Mouse (Mus musculus) hindbrain, embryonic 12.5 days (tissue): Measurements from ENCODE around the gene Tgfbr2. TPM values are rescaled to one million over a fixed set of nuclear protein-coding genes. Genes with fewer than 3 reads are reported as not detected.
A peak's percentile ranks its signal among the peaks of the same experiment; 100 is the strongest.

ENCODE experiments used
- ATAC-seq: fragments of 200-750 bp; cut with Nextera tagmentation; 2 replicates; pipeline ENCODE4 v1.8.0; 2017; ENCODE audit warnings: moderate TSS enrichment; ENCODE audit not compliant: low FRiP score
- H3K27ac ChIP-seq: fragments of 300-500 bp; sonication (generic); 2 replicates; pipeline ENCODE4 v1.5.1; 2016; ENCODE audit warnings: mild to moderate bottlenecking
- H3K27me3 ChIP-seq: fragments of 300-500 bp; sonication (generic); 2 replicates; pipeline ENCODE4 v1.6.1; 2016; ENCODE audit warnings: mild to moderate bottlenecking
- H3K36me3 ChIP-seq: fragments of 300-500 bp; sonication (generic); 2 replicates; pipeline ENCODE4 v1.6.1; 2016; ENCODE audit warnings: mild to moderate bottlenecking
- H3K4me1 ChIP-seq: fragments of 300-500 bp; sonication (generic); 2 replicates; pipeline ENCODE4 v1.6.1; 2016
- H3K4me2 ChIP-seq: fragments of 300-500 bp; sonication (generic); replicated peaks from 2 replicates; pipeline ENCODE4 v1.6.1; 2016; ENCODE audit warnings: mild to moderate bottlenecking
- H3K4me3 ChIP-seq: fragments of 300-500 bp; sonication (generic); 2 replicates; pipeline ENCODE4 v1.5.1; 2016; ENCODE audit warnings: mild to moderate bottlenecking
- H3K9ac ChIP-seq: fragments of 300-500 bp; sonication (generic); 2 replicates; pipeline ENCODE4 v1.6.1; 2016; ENCODE audit warnings: mild to moderate bottlenecking, moderate library complexity
- H3K9me3 ChIP-seq: fragments of 300-500 bp; sonication (generic); replicated peaks from 2 replicates; pipeline ENCODE4 v1.6.1; 2016; ENCODE audit warnings: mild to moderate bottlenecking
- whole genome bisulfite sequencing: fragments of 180-500 bp; shearing (Covaris S2); methylation state at CpG from one replicate; pipeline ENCODE4 v1.1.7; 2016; 5-methylcytosine and 5-hydroxymethylcytosine counted together
- polyA plus RNA-seq: library from polyadenylated mRNA; unstranded; fragments of >200 nt; fragmentation: Nextera tagmentation; extraction: Ambion mirVana; gene quantifications from 2 replicates; pipeline ENCODE4 v1.2.1, GENCODE M21; 2016

Tgfbr2 gene
- polyA plus RNA-seq, 1 experiment from 2014 or later, result 18.9 TPM

- WGBS, result 87% methylated on average over 7 of the region's 7 CpGs
- no peaks in the 10 kb centered on the region for H3K27me3 ChIP-seq
- H3K36me3 ChIP-seq, result no peaks in the 10 kb centered on the region
- H3K9me3 ChIP-seq, result no peaks in the 10 kb centered on the region
- H3K27ac ChIP-seq, result no peak overlapping the region
- H3K9ac ChIP-seq, result no peak overlapping the region
- no peak for ATAC-seq
- 0 out of 2 replicates have a peak, but pooled peaks cover 2% of the 10 kb centered on the region for H3K4me1 ChIP-seq
- no peak overlapping the region for H3K4me2 ChIP-seq
- H3K4me3 ChIP-seq, result no peak overlapping the region
Observed at GRCm38 (mm10) chr9:116192253-116192652, 17.1 kb upstream of the Tgfbr2 start.

GRCm38 (mm10) chr9:116189831-116190230, 14.7 kb upstream of the Tgfbr2 start:
- Histone ChIP-seq H3K9me3 (no peaks in the 10 kb centered on the region), H3K27me3 (no peaks in the 10 kb centered on the region), H3K27ac (no peak overlapping the region), H3K4me2 (no peak overlapping the region), H3K9ac (no peak overlapping the region), H3K4me1 (no peaks in the 10 kb centered on the region), H3K4me3 (no peak overlapping the region), H3K36me3 (no peaks in the 10 kb centered on the region)
- ATAC-seq, result no peak
- 91% methylated on average over 4 of the region's 4 CpGs for WGBS

GRCm38 (mm10) chr9:116188952-116189666, 13.9 kb upstream of the Tgfbr2 start:
- Histone ChIP-seq H3K27me3 (no peaks in the 10 kb centered on the region), H3K27ac (no peak overlapping the region), H3K4me2 (no peak overlapping the region), H3K4me1 (no peaks in the 10 kb centered on the region), H3K9ac (no peak overlapping the region), H3K36me3 (no peaks in the 10 kb centered on the region), H3K4me3 (no peak overlapping the region), H3K9me3 (no peaks in the 10 kb centered on the region)
- no peak for ATAC-seq
- WGBS, result 92% methylated on average over 15 of the region's 15 CpGs

- Histone ChIP-seq H3K4me3 (no peak overlapping the region), H3K4me1 (no peaks in the 10 kb centered on the region), H3K9ac (no peak overlapping the region), H3K27me3 (no peaks in the 10 kb centered on the region), H3K36me3 (no peaks in the 10 kb centered on the region), H3K4me2 (no peak overlapping the region), H3K9me3 (no peaks in the 10 kb centered on the region), H3K27ac (no peak overlapping the region)
- no peak for ATAC-seq
- 86% methylated on average over 10 of the region's 10 CpGs for WGBS
Observed at GRCm38 (mm10) chr9:116187181-116187731, 12.1 kb upstream of the Tgfbr2 start.

- H3K36me3 ChIP-seq, result no peaks in the 10 kb centered on the region
- no peaks in the 10 kb centered on the region for H3K9me3 ChIP-seq
- no peak for ATAC-seq
- no peak overlapping the region for H3K9ac ChIP-seq
- no peaks in the 10 kb centered on the region for H3K27me3 ChIP-seq
- H3K27ac ChIP-seq, result no peak overlapping the region
- 92% methylated on average over 5 of the region's 5 CpGs for WGBS
- no peak overlapping the region for H3K4me3 ChIP-seq
- H3K4me2 ChIP-seq, result no peak overlapping the region
- no peaks in the 10 kb centered on the region for H3K4me1 ChIP-seq
Observed at GRCm38 (mm10) chr9:116184903-116185302, 9.7 kb upstream of the Tgfbr2 start.

GRCm38 (mm10) chr9:116183035-116183434, 7.9 kb upstream of the Tgfbr2 start:
- 92% methylated on average over 6 of the region's 6 CpGs for WGBS

GRCm38 (mm10) chr9:116181608-116182007, 6.4 kb upstream of the Tgfbr2 start:
- no peak for ATAC-seq
- H3K4me1 ChIP-seq, result no peaks in the 10 kb centered on the region
- WGBS, result 91% methylated on average over 5 of the region's 5 CpGs

More at GRCm38 (mm10) chr9:116183035-116183434, 7.9 kb upstream of the Tgfbr2 start:
- no peak for ATAC-seq
- H3K4me2 ChIP-seq, result no peak overlapping the region
- no peaks in the 10 kb centered on the region for H3K9me3 ChIP-seq
- no peaks in the 10 kb centered on the region for H3K27me3 ChIP-seq
- no peak overlapping the region for H3K27ac ChIP-seq
- H3K9ac ChIP-seq, result no peak overlapping the region
- H3K36me3 ChIP-seq, result no peaks in the 10 kb centered on the region
- no peak overlapping the region for H3K4me3 ChIP-seq
- no peaks in the 10 kb centered on the region for H3K4me1 ChIP-seq

GRCm38 (mm10) chr9:116178151-116178550, 3.0 kb upstream of the Tgfbr2 start:
- Histone ChIP-seq H3K27me3 (peaks cover 30% of the 10 kb centered on the region), H3K9ac (no peak overlapping the region), H3K27ac (no peak overlapping the region), H3K36me3 (no peaks in the 10 kb centered on the region), H3K4me1 (no peaks in the 10 kb centered on the region), H3K4me3 (no peak overlapping the region), H3K4me2 (no peak overlapping the region), H3K9me3 (no peaks in the 10 kb centered on the region)
- ATAC-seq, result no peak
- WGBS, result 80% methylated on average over 3 of the region's 3 CpGs

More at GRCm38 (mm10) chr9:116181608-116182007, 6.4 kb upstream of the Tgfbr2 start:
- Histone ChIP-seq H3K36me3 (no peaks in the 10 kb centered on the region), H3K4me2 (no peak overlapping the region), H3K4me3 (no peak overlapping the region), H3K9ac (no peak overlapping the region), H3K27me3 (0 out of 2 replicates have a peak, but pooled peaks cover 2% of the 10 kb centered on the region), H3K9me3 (no peaks in the 10 kb centered on the region), H3K27ac (no peak overlapping the region)

- Histone ChIP-seq H3K9ac (no peak overlapping the region), H3K4me1 (no peaks in the 10 kb centered on the region), H3K9me3 (no peaks in the 10 kb centered on the region), H3K36me3 (no peaks in the 10 kb centered on the region), H3K27me3 (peaks cover 30% of the 10 kb centered on the region), H3K4me3 (no peak overlapping the region), H3K27ac (no peak overlapping the region), H3K4me2 (no peak overlapping the region)
- 88% methylated on average over 9 of the region's 9 CpGs for WGBS
- no peak for ATAC-seq
Observed at GRCm38 (mm10) chr9:116177108-116177507, 1.9 kb upstream of the Tgfbr2 start.

GRCm38 (mm10) chr9:116175488-116176115, 442 bp upstream of the Tgfbr2 start:
- Histone ChIP-seq H3K27me3 (peaks cover 30% of the 10 kb centered on the region), H3K9ac (peak overlapping the region; percentile 70), H3K4me3 (peak overlapping the region; percentile 53), H3K9me3 (no peaks in the 10 kb centered on the region), H3K4me1 (no peaks in the 10 kb centered on the region), H3K27ac (peak overlapping the region; percentile 37), H3K4me2 (peak overlapping the region; percentile 81), H3K36me3 (no peaks in the 10 kb centered on the region)
- ATAC-seq, result no peak
- WGBS, result 10% methylated on average over 16 of the region's 16 CpGs

GRCm38 (mm10) chr9:116173473-116174170, 1.5 kb downstream of the Tgfbr2 start:
- Histone ChIP-seq H3K4me2 (peak overlapping the region; percentile 81), H3K36me3 (no peaks in the 10 kb centered on the region)

GRCm38 (mm10) chr9:116173059-116173458, 2.1 kb downstream of the Tgfbr2 start:
- WGBS, result 79% methylated on average over 6 of the region's 6 CpGs
- Histone ChIP-seq H3K4me3 (peak overlapping the region; percentile 53; the same call in 1 of the 2 replicates), H3K27ac (no peak overlapping the region), H3K4me2 (0 out of 2 replicates have a peak overlapping the region, but pooled peaks have one; percentile 11), H3K9ac (no peak overlapping the region), H3K4me1 (peaks cover 6% of the 10 kb centered on the region), H3K27me3 (peaks cover 30% of the 10 kb centered on the region), H3K9me3 (no peaks in the 10 kb centered on the region), H3K36me3 (no peaks in the 10 kb centered on the region)
- no peak for ATAC-seq

More at GRCm38 (mm10) chr9:116173473-116174170, 1.5 kb downstream of the Tgfbr2 start:
- H3K9me3 ChIP-seq, result no peaks in the 10 kb centered on the region
- peaks cover 30% of the 10 kb centered on the region for H3K27me3 ChIP-seq
- no peak overlapping the region for H3K27ac ChIP-seq
- peak overlapping the region; percentile 53 for H3K4me3 ChIP-seq
- 85% methylated on average over 15 of the region's 16 CpGs for WGBS
- peaks cover 6% of the 10 kb centered on the region for H3K4me1 ChIP-seq
- no peak overlapping the region for H3K9ac ChIP-seq
- no peak for ATAC-seq
